Mouse (Mus musculus) hindbrain, embryonic 13.5 days (tissue): ENCODE measurements at regions not wholly inside any gene's neighbourhood (a gene's known extent, or its start where the extent isn't known, plus 50 kb on each side); places are given as distances from the start of the nearest gene placed in this dataset.

Experiments used
- ATAC-seq: fragments of 200-750 bp; cut with Nextera tagmentation; 2 replicates; pipeline ENCODE4 v1.8.0; 2017; ENCODE audit warnings: moderate TSS enrichment; ENCODE audit not compliant: low FRiP score
- H3K27ac ChIP-seq: fragments of 300-500 bp; sonication (generic); 2 replicates; pipeline ENCODE4 v1.5.1; 2015; ENCODE audit warnings: inconsistent platforms, mild to moderate bottlenecking, moderate library complexity
- H3K27me3 ChIP-seq: fragments of 300-500 bp; sonication (generic); 2 replicates; pipeline ENCODE4 v1.6.1; 2015; ENCODE audit warnings: mild to moderate bottlenecking, inconsistent platforms
- H3K36me3 ChIP-seq: fragments of 300-500 bp; sonication (generic); 2 replicates; pipeline ENCODE4 v1.6.1; 2015; ENCODE audit warnings: mild to moderate bottlenecking, inconsistent platforms
- H3K4me1 ChIP-seq: fragments of 300-500 bp; sonication (generic); replicated peaks from 2 replicates; pipeline ENCODE4 v1.6.1; 2015; ENCODE audit warnings: inconsistent platforms
- H3K4me2 ChIP-seq: fragments of 300-500 bp; sonication (generic); 2 replicates; pipeline ENCODE4 v1.6.1; 2015; ENCODE audit warnings: inconsistent platforms, mild to moderate bottlenecking, moderate library complexity
- H3K4me3 ChIP-seq: fragments of 300-500 bp; sonication (generic); 2 replicates; pipeline ENCODE4 v1.5.1; 2015; ENCODE audit warnings: mild to moderate bottlenecking, inconsistent platforms
- H3K9ac ChIP-seq: fragments of 300-500 bp; sonication (generic); 2 replicates; pipeline ENCODE4 v1.6.1; 2015; ENCODE audit warnings: mild to moderate bottlenecking, inconsistent platforms
- H3K9me3 ChIP-seq: fragments of 300-500 bp; sonication (generic); 2 replicates; pipeline ENCODE4 v1.6.1; 2016; ENCODE audit warnings: inconsistent platforms
- WGBS: fragments of 180-500 bp; shearing (Covaris S2); methylation state at CpG from one replicate; pipeline ENCODE4 v1.1.7; 2015; 5-methylcytosine and 5-hydroxymethylcytosine counted together

- Histone ChIP-seq H3K4me1 (peaks cover 21% of the 10 kb centered on the region), H3K36me3 (no peaks in the 10 kb centered on the region), H3K27me3 (no peaks in the 10 kb centered on the region), H3K4me3 (no peak overlapping the region), H3K4me2 (no peak overlapping the region), H3K9me3 (no peaks in the 10 kb centered on the region), H3K27ac (0 out of 2 replicates have a peak overlapping the region, but pooled peaks have one; percentile 4), H3K9ac (no peak overlapping the region)
- 85% methylated on average over 9 of the region's 9 CpGs for WGBS
- no peak for ATAC-seq
Measured at GRCm38 (mm10) chr2:163138688-163139385, 51.2 kb upstream of the Gtsf1l start.

GRCm38 (mm10) chr2:163142762-163143388 is 55.2 kb upstream of the Gtsf1l start:
- WGBS: 47% methylated on average over 10 of the region's 10 CpGs
- Histone ChIP-seq H3K4me3 (no peak overlapping the region), H3K27ac (peak overlapping the region; percentile 70), H3K4me1 (peaks cover 23% of the 10 kb centered on the region), H3K27me3 (no peaks in the 10 kb centered on the region), H3K9me3 (no peaks in the 10 kb centered on the region), H3K9ac (no peak overlapping the region), H3K4me2 (peak overlapping the region; percentile 40), H3K36me3 (no peaks in the 10 kb centered on the region)
- peak; percentile 58 for ATAC-seq

GRCm38 (mm10) chr2:163143413-163143812 is 55.8 kb upstream of the Gtsf1l start:
- peak overlapping the region; percentile 40 for H3K4me2 ChIP-seq
- no peak overlapping the region for H3K9ac ChIP-seq
- no peak overlapping the region for H3K4me3 ChIP-seq
- H3K27ac ChIP-seq: peak overlapping the region; percentile 70
- WGBS: 49% methylated on average over 13 of the region's 13 CpGs
- peaks cover 23% of the 10 kb centered on the region for H3K4me1 ChIP-seq
- H3K27me3 ChIP-seq: no peaks in the 10 kb centered on the region
- peak; percentile 43; the same call in 1 of the 2 replicates for ATAC-seq
- H3K9me3 ChIP-seq: no peaks in the 10 kb centered on the region
- H3K36me3 ChIP-seq: no peaks in the 10 kb centered on the region

DNA sequence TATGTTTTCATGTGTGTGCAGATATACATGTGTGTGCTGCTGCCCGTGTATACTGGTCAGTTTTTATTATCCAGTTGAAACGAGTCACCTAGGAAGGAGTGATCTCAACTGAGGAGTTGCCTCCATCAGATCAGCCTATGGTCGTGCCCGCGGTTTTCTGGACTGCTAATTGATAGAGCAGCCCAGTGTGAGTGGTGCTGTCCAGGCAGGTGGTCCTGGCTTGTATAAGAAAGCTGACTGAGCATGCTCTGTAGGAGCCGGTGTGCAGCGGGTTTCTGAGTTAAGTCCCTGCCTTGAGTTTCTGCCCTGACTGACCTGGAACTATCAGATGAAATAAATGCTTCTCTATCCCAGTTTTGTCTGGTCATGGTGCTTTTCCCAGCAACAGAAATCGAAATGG is 56.9 kb upstream of the Tox2 start:
- Histone ChIP-seq H3K9me3 (no peaks in the 10 kb centered on the region), H3K4me1 (peaks cover 20% of the 10 kb centered on the region), H3K27me3 (no peaks in the 10 kb centered on the region), H3K36me3 (no peaks in the 10 kb centered on the region), H3K9ac (no peak overlapping the region), H3K4me3 (no peak overlapping the region), H3K27ac (no peak overlapping the region), H3K4me2 (no peak overlapping the region)
- ATAC-seq: no peak
- 84% methylated on average over 8 of the region's 8 CpGs for WGBS

GRCm38 (mm10) chr2:163146481-163146880 is 56.4 kb upstream of the Tox2 start:
- no peak overlapping the region for H3K9ac ChIP-seq
- H3K4me2 ChIP-seq: no peak overlapping the region
- ATAC-seq: no peak
- WGBS: 89% methylated on average over 4 of the region's 4 CpGs
- H3K36me3 ChIP-seq: no peaks in the 10 kb centered on the region
- no peaks in the 10 kb centered on the region for H3K27me3 ChIP-seq
- H3K4me1 ChIP-seq: peaks cover 20% of the 10 kb centered on the region
- H3K27ac ChIP-seq: no peak overlapping the region
- no peak overlapping the region for H3K4me3 ChIP-seq
- H3K9me3 ChIP-seq: no peaks in the 10 kb centered on the region

GRCm38 (mm10) chr2:163147381-163147780 is 55.5 kb upstream of the Tox2 start:
- no peak for ATAC-seq
- WGBS: 82% methylated on average over 4 of the region's 4 CpGs
- no peak overlapping the region for H3K4me3 ChIP-seq
- peaks cover 23% of the 10 kb centered on the region for H3K4me1 ChIP-seq
- no peak overlapping the region for H3K9ac ChIP-seq
- no peak overlapping the region for H3K27ac ChIP-seq
- H3K36me3 ChIP-seq: no peaks in the 10 kb centered on the region
- H3K27me3 ChIP-seq: no peaks in the 10 kb centered on the region
- no peak overlapping the region for H3K4me2 ChIP-seq
- H3K9me3 ChIP-seq: no peaks in the 10 kb centered on the region

DNA sequence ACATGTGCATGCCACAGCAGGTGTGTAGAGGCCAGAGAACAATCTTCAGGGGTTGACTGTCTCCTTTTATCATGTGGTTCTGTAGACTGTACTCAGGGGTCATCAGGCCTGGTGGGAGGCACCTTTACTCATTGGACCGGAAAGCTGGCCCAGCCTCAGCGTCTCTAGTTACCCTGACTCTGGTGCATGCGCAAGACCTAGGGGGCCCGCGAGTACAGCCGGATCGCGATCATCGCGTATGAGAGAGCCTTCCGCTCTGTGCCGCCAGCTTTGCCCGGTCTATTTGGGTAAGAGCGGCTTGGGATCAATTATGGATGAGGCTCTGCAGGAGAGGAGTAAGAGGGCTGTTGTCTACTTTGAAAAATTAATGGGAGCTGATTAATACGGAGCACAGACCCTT is 51.9 kb upstream of the Tox2 start:
- ATAC-seq: no peak

DNA sequence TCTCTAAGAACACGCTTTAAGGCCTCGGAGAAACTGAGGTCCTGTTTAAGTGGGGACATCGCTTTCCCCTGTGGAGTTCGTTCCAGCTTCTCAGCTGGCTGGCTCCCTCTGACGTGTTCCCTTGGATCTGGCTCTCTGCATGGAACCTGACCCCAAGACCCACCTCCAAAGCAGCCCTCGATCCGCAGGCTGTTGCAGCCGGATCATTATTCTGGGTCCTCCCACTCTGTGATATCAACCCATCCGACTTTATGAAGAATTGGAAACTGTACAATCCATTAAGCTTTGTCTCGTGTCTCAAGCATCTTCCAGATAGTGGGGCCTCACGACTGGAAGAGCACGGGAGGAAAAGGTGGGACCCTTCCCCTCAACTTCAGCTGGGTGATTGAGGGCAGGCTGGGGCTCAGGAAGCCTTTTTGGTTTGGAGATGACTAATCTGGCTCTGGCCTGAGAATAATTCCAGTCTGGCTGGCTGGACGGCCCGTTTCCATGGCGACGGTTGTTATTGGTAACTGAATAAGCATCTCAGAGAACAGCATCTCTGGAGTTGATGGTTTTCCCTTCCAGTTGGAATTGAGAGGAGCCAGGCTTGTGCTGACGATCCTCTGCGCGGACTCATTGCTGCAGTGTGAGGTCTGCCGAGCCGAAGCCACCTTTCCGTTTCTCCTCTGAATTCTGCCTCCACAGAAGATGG is 50.4 kb upstream of the Tox2 start:
- Histone ChIP-seq H3K9me3 (no peaks in the 10 kb centered on the region), H3K27me3 (peaks cover 5% of the 10 kb centered on the region; the same call in 1 of the 2 replicates), H3K4me2 (peak overlapping the region; percentile 26; the same call in 1 of the 2 replicates), H3K27ac (peak overlapping the region; percentile 66), H3K4me3 (no peak overlapping the region), H3K4me1 (peaks cover 20% of the 10 kb centered on the region), H3K36me3 (no peaks in the 10 kb centered on the region), H3K9ac (no peak overlapping the region; the same call in 1 of the 2 replicates)
- WGBS: 36% methylated on average over 22 of the region's 22 CpGs
- peak; percentile 63; the same call in 1 of the 2 replicates for ATAC-seq

More for the DNA sequence above, 51.9 kb upstream of the Tox2 start:
- H3K27ac ChIP-seq: no peak overlapping the region; the same call in 1 of the 2 replicates
- H3K4me1 ChIP-seq: peaks cover 20% of the 10 kb centered on the region
- H3K27me3 ChIP-seq: peaks cover 5% of the 10 kb centered on the region; the same call in 1 of the 2 replicates
- no peaks in the 10 kb centered on the region for H3K9me3 ChIP-seq
- 74% methylated on average over 15 of the region's 15 CpGs for WGBS
- H3K4me2 ChIP-seq: 0 out of 2 replicates have a peak overlapping the region, but pooled peaks have one; percentile 1
- H3K9ac ChIP-seq: no peak overlapping the region
- H3K4me3 ChIP-seq: no peak overlapping the region
- H3K36me3 ChIP-seq: no peaks in the 10 kb centered on the region
